Comparison of ENCODE assay signal across 21 mouse cellular contexts in the genomic region with DNA sequence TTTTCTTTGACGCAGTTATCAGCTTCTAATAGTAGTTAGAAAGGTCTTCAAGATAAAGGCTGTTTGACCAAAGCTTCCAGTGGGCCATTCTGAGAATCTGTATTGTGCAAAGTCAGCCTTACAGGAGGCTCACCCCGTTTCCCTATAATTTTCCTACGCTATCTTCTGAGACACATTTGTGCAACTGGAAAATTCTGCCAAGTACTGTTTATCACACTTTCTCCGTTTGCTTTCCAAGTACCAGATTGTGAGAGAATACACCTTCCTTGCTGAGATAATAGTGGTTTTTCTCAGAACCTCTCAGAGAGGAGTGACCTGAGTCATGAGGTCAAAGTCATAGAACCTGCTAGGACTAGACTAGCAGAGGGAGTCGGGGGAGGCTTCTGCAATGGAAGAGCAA. TPM values are rescaled to one million over a fixed set of nuclear protein-coding genes. Genes with fewer than 3 reads are reported as not detected.
DNase-seq lines count a peak whose midpoint lies in the region; ATAC-seq and TF ChIP-seq lines count a peak whose summit lies in the region.
"Had no signal": no experiment of that assay in that cellular context is flagged by ENCODE, and none has a peak within 500 bp of the region (broad histone marks: within the 10 kb centered on the region; RNA-seq: fewer than 3 reads in every experiment).

No protein-coding gene starts in this region.

- no peaks in the 10 kb centered on the region for H3K36me3 ChIP-seq in heart, embryonic 12.5 days
- H3K36me3 ChIP-seq in heart, adult 2 months (ENCODE audit: control insufficient read depth, insufficient read depth, low read length): no peaks in the 10 kb centered on the region
- H3K36me3 ChIP-seq in liver, embryonic 12.5 days: no peaks in the 10 kb centered on the region
- no peaks in the 10 kb centered on the region for H3K36me3 ChIP-seq in forebrain, embryonic 15.5 days
- H3K36me3 ChIP-seq: embryonic facial prominence, embryonic 13.5 days; G1E; heart, embryonic 10.5 days had no signal

- TF ChIP-seq CTCF in heart, adult 2 months (IDR thresholded peaks at IDR 0.05): no peak

- no peak for DNase-seq in heart, adult 2 months
- DNase-seq in brain, adult 2 months (ENCODE audit: low read depth, low spot score): peak; percentile 36
- DNase-seq: cerebellum, adult 11 months; cerebellum, postnatal 10 days; forebrain, postnatal 0 days; gastrocnemius, postnatal 14 days; heart, postnatal 10 days; kidney, adult 2 months; kidney, postnatal 10 days; lung, adult 2 months; right cerebral cortex, postnatal 14 days; thymus, postnatal 14 days had no signal

- WGBS in heart, embryonic 12.5 days: 37% methylated on average over 5 of the region's 5 CpGs
- WGBS in heart, adult 2 months: 41% methylated on average over 5 of the region's 5 CpGs
- WGBS in liver, embryonic 12.5 days (ENCODE audit: insufficient replicate concordance): 43% methylated on average over 5 of the region's 5 CpGs
- 83% methylated on average over 5 of the region's 5 CpGs for WGBS in forebrain, embryonic 15.5 days

- TF ChIP-seq POLR2A in heart, adult 2 months (IDR thresholded peaks at IDR 0.05; ENCODE audit: insufficient read depth, low read depth, low read length): no peak

- no peak overlapping the region for H3K27ac ChIP-seq in heart, embryonic 12.5 days (ENCODE audit: poor library complexity, severe bottlenecking)
- H3K27ac ChIP-seq in heart, adult 2 months: no peak overlapping the region
- H3K27ac ChIP-seq in liver, embryonic 12.5 days: no peak overlapping the region
- no peak overlapping the region for H3K27ac ChIP-seq in forebrain, embryonic 15.5 days (replicated peaks)
- H3K27ac ChIP-seq: embryonic facial prominence, embryonic 13.5 days; heart, embryonic 10.5 days; layer of hippocampus, adult 2 months had no signal

- H3K4me1 ChIP-seq in heart, embryonic 12.5 days (replicated peaks): 0 out of 2 replicates have a peak, but pooled peaks cover 3% of the 10 kb centered on the region
- H3K4me1 ChIP-seq in heart, adult 2 months (ENCODE audit: control insufficient read depth, insufficient read depth, low read length): no peaks in the 10 kb centered on the region; the same call in 1 of the 2 replicates
- H3K4me1 ChIP-seq in liver, embryonic 12.5 days: peaks cover 9% of the 10 kb centered on the region; the same call in 1 of the 2 replicates
- no peaks in the 10 kb centered on the region for H3K4me1 ChIP-seq in forebrain, embryonic 15.5 days
- H3K4me1 ChIP-seq: embryonic facial prominence, embryonic 13.5 days had no signal

- no peak overlapping the region for H3K9ac ChIP-seq in heart, embryonic 12.5 days
- no peak overlapping the region for H3K9ac ChIP-seq in heart, adult 2 months (ENCODE audit: low read depth, low read length)
- no peak overlapping the region; the same call in 1 of the 2 replicates for H3K9ac ChIP-seq in liver, embryonic 12.5 days
- no peak overlapping the region for H3K9ac ChIP-seq in forebrain, embryonic 15.5 days (replicated peaks)
- H3K9ac ChIP-seq: embryonic facial prominence, embryonic 13.5 days; forebrain, postnatal 0 days had no signal

- no peaks in the 10 kb centered on the region for H3K79me2 ChIP-seq in heart, adult 2 months (replicated peaks; ENCODE audit: control insufficient read depth, insufficient read depth, low read length)

- peak; percentile 48; the same call in 1 of the 2 replicates for ATAC-seq in heart, embryonic 12.5 days (ENCODE audit: insufficient number of reproducible peaks, low FRiP score)
- peak; percentile 64 for ATAC-seq in liver, embryonic 12.5 days
- ATAC-seq in megakaryocyte-erythroid progenitor cell, adult 5-6 weeks (replicated peaks; ENCODE audit: low FRiP score, low TSS enrichment, poor library complexity, severe bottlenecking): peak; percentile 69
- no peak for ATAC-seq in forebrain, embryonic 15.5 days (replicated peaks)
- no peak for ATAC-seq in activated CD4-positive, CD25-positive, alpha-beta regulatory T cell, adult 4 months
- ATAC-seq: forebrain, postnatal 0 days had no signal

- H3K27me3 ChIP-seq in heart, embryonic 12.5 days (replicated peaks): 0 out of 2 replicates have a peak, but pooled peaks cover 4% of the 10 kb centered on the region
- no peaks in the 10 kb centered on the region for H3K27me3 ChIP-seq in heart, adult 2 months (ENCODE audit: control insufficient read depth, insufficient read depth, low read length)
- H3K27me3 ChIP-seq in liver, embryonic 12.5 days (replicated peaks): no peaks in the 10 kb centered on the region; the same call in 1 of the 2 replicates
- no peaks in the 10 kb centered on the region for H3K27me3 ChIP-seq in forebrain, embryonic 15.5 days
- H3K27me3 ChIP-seq: embryonic facial prominence, embryonic 13.5 days had no signal

- no peaks in the 10 kb centered on the region for H3K9me3 ChIP-seq in heart, embryonic 12.5 days (replicated peaks)
- H3K9me3 ChIP-seq in liver, embryonic 12.5 days (replicated peaks): no peaks in the 10 kb centered on the region
- H3K9me3 ChIP-seq in forebrain, embryonic 15.5 days: no peaks in the 10 kb centered on the region
- H3K9me3 ChIP-seq: embryonic facial prominence, embryonic 13.5 days; heart, embryonic 10.5 days had no signal

- no peak overlapping the region for H3K4me3 ChIP-seq in heart, embryonic 12.5 days
- H3K4me3 ChIP-seq in heart, adult 2 months: no peak overlapping the region
- H3K4me3 ChIP-seq in liver, embryonic 12.5 days: no peak overlapping the region
- H3K4me3 ChIP-seq in forebrain, embryonic 15.5 days: no peak overlapping the region
- H3K4me3 ChIP-seq: embryonic facial prominence, embryonic 13.5 days; heart, embryonic 10.5 days; layer of hippocampus, adult 2 months had no signal

- intact Hi-C loops in heart, adult 2 months (cut with DNase I): no loop called here

- no peak for TF ChIP-seq EP300 in heart, adult 2 months (IDR thresholded peaks at IDR 0.05; ENCODE audit: insufficient read depth, low read depth, low read length)

- H3K4me2 ChIP-seq in heart, embryonic 12.5 days: no peak overlapping the region
- H3K4me2 ChIP-seq in liver, embryonic 12.5 days: no peak overlapping the region
- no peak overlapping the region for H3K4me2 ChIP-seq in forebrain, embryonic 15.5 days (replicated peaks)
- H3K4me2 ChIP-seq: embryonic facial prominence, embryonic 13.5 days had no signal

RNA-seq across cellular contexts. Expression of a gene that starts 55.2 kb away (rescaled TPM):
- polyA plus RNA-seq in heart, embryonic 12.5 days (2016; fragmentation: Nextera tagmentation; extraction: Ambion mirVana): 4.6 and 5.4 TPM in 2 replicates
- 1 to 10 TPM; 7.5 to 8.0 TPM for total RNA-seq in heart, adult 2 months (2021)
- polyA plus RNA-seq in heart, adult 2 months (2012; rRNA removed): 2.8 and 6.1 TPM in 2 replicates
- 2.4 and 3.1 TPM in 2 replicates for polyA plus RNA-seq in liver, embryonic 12.5 days (2016; fragmentation: Nextera tagmentation; extraction: Ambion mirVana)
- 42.4 and 61.8 TPM in 2 replicates for total RNA-seq in megakaryocyte-erythroid progenitor cell, adult 5-6 weeks (2014; fragmentation: Nextera tagmentation)
- 44.0 and 47.5 TPM in 2 replicates for total RNA-seq in megakaryocyte-erythroid progenitor cell, adult 5-6 weeks (2017)
- polyA plus RNA-seq in forebrain, embryonic 15.5 days (2015; fragmentation: Nextera tagmentation; extraction: Ambion mirVana): 10.2 and 11.6 TPM in 2 replicates
- 1 to 10 TPM; 8.2 to 8.3 TPM for polyA plus RNA-seq in activated CD4-positive, CD25-positive, alpha-beta regulatory T cell, adult 4 months (2017; shearing (Covaris generic))
- polyA plus RNA-seq: G1E had no signal

Comparison
In these comparisons a context has a peak if more than half of its experiments do, and no peak if none do; other contexts are left out.
1. ATAC-seq: peak in heart, embryonic 12.5 days (single experiment), liver, embryonic 12.5 days (single experiment) and megakaryocyte-erythroid progenitor cell, adult 5-6 weeks (single experiment); none in forebrain, embryonic 15.5 days (single experiment) and activated CD4-positive, CD25-positive, alpha-beta regulatory T cell, adult 4 months (single experiment).